Mouse (Mus musculus): ENCODE results near the gene Slc23a4.

DNA sequence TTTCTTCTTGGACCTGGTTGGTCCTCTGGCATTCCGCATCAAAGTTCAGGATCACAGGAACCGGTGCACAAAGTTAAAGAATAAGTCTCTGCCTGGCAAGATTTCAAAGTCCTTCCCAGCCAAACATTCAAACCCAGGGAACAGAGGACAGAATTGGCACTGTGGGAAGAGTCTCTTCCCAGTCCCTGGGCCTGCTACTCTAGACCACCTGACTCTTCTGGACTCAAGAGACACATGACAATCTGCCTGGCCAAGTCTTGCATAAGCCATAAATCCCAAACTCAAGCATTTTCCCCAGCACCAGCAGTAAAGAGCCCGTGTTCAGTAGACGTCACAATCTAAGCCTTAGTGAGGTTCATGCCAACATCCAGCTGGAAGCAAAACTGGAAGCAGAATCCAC, 81.5 kb downstream of the Slc23a4 start:
- no peak for TF ChIP-seq POLR2A (IDR thresholded peaks at IDR 0.05; ENCODE audit: borderline replicate concordance, extremely low read depth, low read depth, low read length)
- no peak for TF ChIP-seq CTCF (IDR thresholded peaks at IDR 0.05; ENCODE audit: insufficient read depth, low read length)

Measured in lung, adult 2 months (tissue).